Mouse (Mus musculus): ENCODE measurements around the gene Ppfia3.

The Ppfia3 gene

DNA sequence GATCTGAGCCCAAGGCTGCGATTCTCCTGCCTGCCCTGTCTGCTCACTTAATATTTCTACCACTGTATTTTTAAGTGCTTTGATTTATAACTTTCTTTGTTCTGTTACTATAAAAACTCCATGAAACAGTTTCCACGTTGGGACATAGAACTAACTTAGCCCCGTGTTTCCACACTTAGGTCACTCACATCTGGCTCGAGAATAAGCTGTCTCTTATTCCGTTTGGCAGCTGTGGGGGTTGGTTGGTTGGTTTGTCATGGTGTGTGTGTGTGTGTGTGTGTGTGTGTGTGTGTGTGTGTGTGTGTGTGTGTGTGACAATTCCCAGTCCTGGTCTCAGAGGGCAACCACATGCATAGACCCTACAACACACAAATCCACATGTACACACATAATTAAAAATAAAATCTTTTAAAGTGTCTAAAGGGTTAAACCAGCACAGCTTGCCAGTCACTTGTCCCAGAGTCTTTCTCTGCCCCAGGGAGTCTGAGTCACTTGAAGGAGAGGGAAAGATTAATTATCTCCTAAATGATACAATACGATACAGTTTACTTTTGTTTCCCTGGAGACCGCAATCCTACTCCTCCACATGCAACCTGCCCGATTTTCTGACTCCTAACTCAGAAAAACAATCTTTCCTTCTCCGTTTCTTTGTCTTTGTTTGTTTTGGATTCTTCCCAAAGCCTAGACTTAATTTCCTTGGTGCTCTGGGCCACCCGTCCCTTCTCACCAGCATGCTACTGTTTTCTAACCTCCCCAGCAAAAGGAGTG, 53.9 kb downstream of the Ppfia3 start:
- DNase-seq (ENCODE audit: low read depth, low spot score) = peak; percentile 84

DNA sequence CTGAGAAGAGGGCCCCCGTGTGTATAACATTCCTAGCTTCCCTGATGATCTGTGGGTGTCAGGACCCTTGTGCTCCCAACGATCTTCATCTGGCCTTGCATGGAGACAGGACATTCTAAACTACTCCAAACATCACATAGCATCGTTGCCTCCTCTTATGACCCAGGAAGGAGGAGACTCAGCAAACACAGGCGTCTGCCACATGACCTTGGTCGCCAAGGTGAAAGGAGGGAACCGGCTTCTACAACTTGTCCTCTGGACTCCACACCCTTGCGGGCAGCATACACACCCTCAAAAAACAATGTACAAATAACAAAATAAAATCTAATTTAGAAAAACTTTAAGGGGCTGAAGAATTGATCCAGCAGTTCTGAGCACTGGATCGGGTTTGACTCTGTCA, 54.8 kb downstream of the Ppfia3 start:
- DNase-seq (ENCODE audit: low read depth, low spot score) = no peak

DNA sequence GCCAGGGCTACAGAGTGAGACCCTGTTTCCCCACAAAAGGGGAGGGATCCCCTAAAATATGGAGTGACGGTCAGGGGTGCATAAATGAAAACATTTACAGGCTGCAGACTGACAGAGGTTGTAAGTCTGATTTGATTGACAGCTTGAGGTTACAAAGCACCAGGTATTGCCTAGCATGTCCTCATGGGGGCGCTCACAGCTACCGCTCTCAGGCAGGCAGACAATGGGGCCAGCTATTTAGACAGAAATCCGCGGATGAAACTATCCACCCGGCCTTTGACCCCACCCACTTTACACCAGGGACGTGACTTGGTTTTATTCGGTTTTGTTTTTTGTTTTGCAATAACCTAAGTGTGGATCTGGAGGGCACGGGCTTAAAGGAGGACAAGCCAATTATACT, 57.4 kb downstream of the Ppfia3 start:
- DNase-seq (ENCODE audit: low read depth, low spot score) = peak; percentile 35

DNA sequence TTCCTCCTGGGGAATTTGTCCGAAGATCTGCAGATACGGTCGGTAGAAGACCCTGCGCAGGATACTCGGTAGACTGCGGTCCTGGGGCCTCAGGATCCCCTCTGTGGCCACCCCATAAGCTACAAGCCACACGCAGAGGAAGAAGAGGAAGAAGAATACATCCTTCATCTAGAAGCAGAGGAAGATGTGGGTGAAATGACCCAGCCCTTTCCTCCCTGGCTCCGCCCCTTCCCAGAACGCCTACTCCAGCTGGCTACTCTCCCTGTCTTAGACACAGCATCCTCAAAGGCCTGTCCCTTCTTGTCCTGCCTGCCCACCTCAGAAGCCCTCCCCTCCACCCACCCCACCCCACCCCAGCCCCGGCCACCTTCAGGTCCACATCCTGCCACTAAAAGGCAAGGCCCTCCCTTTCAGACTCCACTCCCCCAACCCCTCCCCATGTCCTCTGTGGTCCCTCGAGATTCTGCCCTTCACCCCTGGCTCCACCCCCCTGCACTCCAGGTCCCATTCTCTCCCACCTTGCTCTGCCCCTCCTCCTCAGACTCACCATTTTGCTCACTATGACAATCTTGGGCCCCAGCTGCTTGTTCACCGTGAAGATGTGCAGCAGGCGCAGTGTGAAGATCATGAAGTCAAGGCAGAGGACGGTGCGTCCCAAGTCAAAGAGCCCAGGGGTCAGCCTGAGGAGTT, 58.1 kb downstream of the Ppfia3 start:
- no peak for DNase-seq (ENCODE audit: low read depth, low spot score)

DNA sequence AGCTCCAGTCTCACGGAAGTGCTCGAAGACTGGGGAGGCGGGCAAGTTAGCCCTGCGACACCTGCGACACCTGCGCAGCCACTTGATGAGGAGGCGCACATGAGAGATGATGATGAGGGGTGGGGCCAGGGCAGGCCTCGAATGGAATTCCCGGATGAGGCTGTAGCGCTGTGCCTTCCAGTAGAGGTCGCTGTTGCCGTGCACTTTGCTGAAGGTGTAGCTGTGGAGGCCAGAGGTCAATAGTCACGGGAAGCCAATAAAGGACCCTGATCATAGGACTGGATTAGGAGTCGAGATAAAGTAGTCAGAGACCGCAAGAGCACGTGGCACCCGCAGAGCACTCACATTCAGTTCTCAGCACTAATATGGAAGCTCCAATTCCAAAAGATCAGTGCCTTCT, 61.5 kb downstream of the Ppfia3 start:
- DNase-seq (ENCODE audit: low read depth, low spot score) = peak; percentile 35

DNA sequence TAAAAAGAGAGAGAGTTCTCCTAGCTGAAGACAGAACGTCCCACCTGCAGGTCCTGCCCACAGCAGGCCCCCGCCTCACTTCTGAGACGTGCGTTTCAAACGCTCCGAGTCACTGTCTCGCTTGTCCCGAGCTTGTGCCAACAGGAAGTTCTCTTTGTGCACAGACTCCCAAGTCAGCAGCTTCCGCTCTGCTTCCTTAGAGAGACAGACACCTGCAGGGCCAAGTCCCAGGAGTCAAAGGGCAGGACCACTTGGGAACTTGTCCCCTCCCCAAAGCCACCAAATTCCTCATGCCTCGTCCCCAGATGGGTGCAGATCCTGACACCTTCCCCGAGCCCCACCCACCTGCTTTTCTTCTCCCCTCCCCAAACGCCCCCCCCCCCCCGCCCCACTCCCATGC, 62.0 kb downstream of the Ppfia3 start:
- no peak for DNase-seq (ENCODE audit: low read depth, low spot score)

DNA sequence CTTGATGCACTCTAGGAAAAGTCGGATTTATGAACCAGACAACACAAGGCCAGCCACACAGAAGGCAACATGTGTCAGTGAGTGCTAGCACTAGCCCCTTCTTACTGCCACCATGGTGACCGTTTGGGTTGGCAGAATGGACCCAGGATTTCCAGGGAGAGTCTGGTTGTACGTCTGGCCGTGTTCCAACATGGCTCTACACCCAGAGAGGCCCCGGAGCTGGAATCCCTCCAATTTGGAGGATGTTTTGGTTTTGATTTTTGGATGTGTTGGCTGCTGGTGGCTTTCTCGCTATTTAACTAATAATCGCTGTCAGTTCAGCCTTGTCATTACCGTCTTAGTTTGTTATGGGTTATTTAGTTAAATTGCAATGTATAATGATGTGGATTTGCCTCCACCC, 64.2 kb downstream of the Ppfia3 start:
- DNase-seq (ENCODE audit: low read depth, low spot score) = no peak

DNA sequence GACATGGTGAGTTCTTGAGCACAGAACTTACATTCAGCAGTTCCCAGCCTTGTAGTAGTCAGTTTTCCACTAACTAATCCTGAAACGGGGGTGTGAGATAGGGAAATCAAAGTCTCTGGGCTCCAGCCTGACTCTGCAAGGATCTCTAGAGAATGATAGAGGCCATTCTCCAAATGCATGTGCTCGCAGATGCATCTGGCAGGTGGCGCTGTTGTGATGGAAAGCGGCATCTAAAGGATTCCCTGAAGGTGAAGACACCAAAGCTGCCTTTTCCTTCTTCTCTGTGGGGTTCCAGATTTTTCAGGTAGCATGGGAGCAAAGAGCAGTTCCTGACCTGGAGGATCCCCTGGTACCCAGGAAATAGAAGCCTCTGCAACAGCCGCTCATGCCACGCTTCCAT, 66.5 kb downstream of the Ppfia3 start:
- DNase-seq (ENCODE audit: low read depth, low spot score) = peak; percentile 69

DNA sequence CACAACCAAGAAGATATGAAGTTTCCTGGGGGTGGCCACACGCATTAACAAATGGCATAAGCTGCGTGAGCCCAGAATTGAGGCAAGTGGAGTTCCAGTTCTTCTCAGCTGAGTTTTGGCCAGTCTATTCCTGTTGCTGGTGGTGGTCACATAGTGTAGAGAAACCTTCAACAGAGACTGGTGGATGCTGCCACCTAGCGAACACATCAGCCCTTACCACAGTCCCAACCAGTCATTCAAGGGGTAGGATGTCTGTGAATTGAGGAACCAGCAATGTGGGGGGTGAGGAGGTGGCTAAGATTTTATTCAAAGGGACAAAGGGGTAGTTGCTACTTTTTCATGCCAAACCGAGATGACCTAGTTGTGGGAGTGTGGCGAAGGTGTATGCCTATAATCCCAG, 67.1 kb downstream of the Ppfia3 start:
- peak; percentile 80 for DNase-seq (ENCODE audit: low read depth, low spot score)

DNA sequence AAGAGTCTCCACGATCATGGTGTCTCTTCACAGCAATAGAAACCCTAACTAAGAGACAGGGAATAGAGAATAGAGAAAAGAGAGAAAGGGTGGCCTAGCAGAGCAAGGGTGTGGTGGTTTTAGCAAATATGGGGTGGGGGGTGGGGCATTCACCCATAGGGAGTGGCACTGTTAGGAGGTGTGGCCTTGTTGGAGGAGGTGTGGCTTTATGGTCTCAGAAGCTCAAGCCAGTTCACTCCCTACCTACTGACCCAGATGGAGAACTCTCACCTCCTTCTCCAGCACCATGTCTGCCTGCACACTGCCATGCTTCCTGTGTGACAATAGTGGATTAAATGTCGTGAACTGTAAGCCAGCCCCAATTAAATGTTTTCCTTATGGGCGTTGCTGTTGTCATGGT, 69.3 kb downstream of the Ppfia3 start:
- DNase-seq (ENCODE audit: low read depth, low spot score) = no peak

DNA sequence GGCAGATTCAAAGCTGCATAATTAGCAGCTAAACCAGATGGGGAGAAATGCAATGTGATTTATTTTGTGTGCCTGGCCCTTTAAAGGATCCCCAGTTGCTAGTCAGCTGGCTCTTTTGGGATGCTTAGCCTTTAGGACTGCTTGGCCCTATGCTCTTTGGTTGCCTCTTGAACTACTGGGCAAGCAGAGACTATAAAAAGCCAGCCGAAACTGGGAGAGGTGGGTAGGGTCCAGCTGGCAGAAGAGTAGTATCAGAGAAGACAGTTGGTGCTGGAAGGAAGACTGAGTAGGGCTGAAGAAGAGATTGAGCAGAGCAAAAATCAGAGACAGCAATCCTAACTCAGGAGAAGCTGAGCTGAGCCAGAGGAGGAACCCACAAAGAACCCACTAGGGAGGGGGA, 70.2 kb downstream of the Ppfia3 start:
- no peak for DNase-seq (ENCODE audit: low read depth, low spot score)
